Mouse (Mus musculus): ENCODE data around the gene Ddx39.

DNA sequence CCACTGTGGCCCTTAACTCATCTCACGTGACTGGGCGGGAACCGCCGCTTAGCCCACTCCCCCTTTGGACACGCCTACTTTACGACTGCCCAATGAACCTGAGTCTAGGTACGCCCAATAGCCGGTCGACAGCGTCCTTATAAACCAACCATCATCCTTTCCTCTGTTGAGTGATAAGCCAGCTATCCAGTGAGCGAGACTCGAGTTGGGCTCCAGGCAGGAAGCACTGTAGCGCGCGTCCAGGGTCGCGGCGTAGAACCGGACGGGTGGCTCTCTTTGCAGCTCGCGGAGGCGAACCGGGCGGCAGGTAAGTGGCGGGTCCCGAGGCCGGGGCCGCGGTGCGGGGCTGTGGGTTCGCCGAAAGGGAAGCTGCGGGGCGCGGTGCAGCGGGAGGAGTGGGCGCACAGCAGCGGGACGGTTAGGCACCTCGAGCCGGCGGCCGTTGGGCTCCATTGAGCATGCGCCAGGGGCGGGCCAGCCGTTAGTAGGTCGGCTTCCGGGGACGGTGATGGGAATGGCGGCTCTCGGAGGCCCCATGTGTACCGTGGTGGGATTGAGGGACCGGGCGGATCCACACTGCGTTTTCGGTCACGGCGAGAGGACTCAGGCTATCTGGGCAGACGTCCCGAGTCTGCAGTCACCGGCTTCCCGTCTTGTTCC is at the start of gene Ddx39:
- no peak for TF ChIP-seq CTCF (IDR thresholded peaks at IDR 0.05; ENCODE audit: low read depth)
- TF ChIP-seq EP300 (IDR thresholded peaks at IDR 0.05; ENCODE audit: low read depth), result no peak

Measured in heart, postnatal 0 days (tissue).